Mouse (Mus musculus): ENCODE measurements around the gene Tmem243. TPM values are rescaled to one million over a fixed set of nuclear protein-coding genes. Genes with fewer than 3 reads are reported as not detected.
"Not testable (repeated sequence)": the region's sequence is repeated elsewhere in the genome, so short reads cannot be mapped to it uniquely, and the experiment has no call there.

The Tmem243 gene
- total RNA-seq, 2 experiments from 2014 or later = 8.5 to 9.6 TPM

GRCm38 (mm10) chr5:9107296-9108089 lies 7.0 kb downstream of the Tmem243 start:
- no peak for DNase-seq

DNA sequence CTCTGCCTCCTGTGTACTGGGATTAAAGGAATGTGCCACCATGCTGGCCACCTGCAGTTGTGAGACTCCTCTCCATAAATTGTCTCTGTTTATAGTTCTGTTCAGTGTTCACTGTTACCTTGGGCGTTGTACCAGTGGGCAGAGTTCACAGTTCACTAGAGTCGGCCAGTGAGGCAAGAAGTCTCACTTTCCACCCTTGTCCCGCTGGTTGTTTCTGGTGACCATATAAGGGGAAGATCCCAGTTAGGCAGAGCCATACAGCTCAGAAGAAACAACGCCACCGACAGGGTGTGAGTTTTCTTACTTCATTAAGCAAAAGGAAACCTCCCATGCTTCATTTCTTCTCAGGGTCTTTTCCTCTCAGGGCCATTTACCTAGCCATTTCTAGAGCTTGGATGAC lies 8.0 kb downstream of the Tmem243 start:
- no peak for DNase-seq

GRCm38 (mm10) chr5:9109582-9109981 lies 9.1 kb downstream of the Tmem243 start:
- DNase-seq = no peak

- no peak for DNase-seq
Observed at GRCm38 (mm10) chr5:9111285-9111684, 10.8 kb downstream of the Tmem243 start.

GRCm38 (mm10) chr5:9111759-9112158 lies 11.3 kb downstream of the Tmem243 start:
- peak in 1 of 2 experiments; percentile 31 for DNase-seq

DNA sequence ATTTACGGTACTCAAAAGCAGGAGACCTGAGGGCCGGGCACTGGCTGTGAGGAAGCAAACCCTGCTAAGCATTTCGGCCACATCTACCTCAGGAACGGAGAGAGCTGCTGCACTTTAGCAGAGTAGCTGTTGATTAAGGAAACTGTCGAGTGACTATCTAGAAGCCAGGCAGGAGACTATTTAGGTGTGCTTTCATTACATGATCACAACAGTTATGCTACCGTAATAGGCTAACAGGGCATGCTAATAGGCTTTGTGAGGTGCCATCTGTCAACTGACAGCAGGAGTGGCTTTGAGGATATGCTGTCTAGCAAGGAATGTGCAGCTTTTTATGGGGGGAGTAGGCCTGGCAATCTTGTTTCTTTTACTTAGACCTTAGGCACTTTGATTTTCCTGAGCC lies 13.7 kb downstream of the Tmem243 start:
- no peak for DNase-seq

DNA sequence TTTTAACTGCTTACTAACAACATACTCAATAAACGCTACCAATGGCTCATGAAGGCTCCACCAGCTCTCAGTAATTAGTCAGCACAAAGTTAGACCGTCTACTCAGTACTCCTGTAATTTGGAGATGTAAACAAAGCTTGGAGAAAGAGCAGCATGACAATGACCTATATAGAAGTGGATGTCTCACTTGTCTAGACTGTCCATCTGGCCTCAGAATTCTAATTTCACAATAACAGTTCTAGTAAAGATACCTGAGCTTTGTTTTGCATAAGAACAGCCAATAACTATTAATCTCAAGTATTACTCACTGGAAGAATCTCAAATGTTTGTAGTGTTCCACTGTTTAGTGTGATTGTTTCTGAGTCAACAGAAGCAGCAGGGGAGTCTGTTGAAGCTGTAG lies 23.7 kb downstream of the Tmem243 start:
- DNase-seq = no peak

GRCm38 (mm10) chr5:9128566-9128965 lies 28.1 kb downstream of the Tmem243 start:
- peak; percentile 38 to 39 for DNase-seq

GRCm38 (mm10) chr5:9131786-9132185 lies 31.3 kb downstream of the Tmem243 start:
- DNase-seq = no peak

- DNase-seq = no peak
Observed at GRCm38 (mm10) chr5:9135588-9135987, 35.1 kb downstream of the Tmem243 start.

DNA sequence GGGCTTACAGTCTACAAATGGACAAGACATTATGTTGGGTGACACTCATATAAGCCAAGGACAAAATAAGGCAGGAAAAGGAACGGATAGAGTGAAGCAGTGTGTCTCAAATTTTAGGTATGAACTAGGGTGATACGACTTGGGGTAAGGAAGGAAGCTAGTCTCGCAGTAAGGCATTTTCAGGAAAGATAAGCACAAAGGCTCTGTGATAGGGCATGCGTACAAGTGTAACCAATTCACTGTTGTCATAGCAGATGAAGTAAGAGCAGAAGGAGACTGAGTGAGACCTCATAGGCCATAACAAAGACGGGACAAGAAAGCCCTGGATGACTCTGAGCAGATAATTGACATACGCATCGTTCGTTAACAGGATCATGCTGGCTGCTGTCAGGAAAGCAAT lies 40.3 kb downstream of the Tmem243 start:
- DNase-seq = no peak

DNA sequence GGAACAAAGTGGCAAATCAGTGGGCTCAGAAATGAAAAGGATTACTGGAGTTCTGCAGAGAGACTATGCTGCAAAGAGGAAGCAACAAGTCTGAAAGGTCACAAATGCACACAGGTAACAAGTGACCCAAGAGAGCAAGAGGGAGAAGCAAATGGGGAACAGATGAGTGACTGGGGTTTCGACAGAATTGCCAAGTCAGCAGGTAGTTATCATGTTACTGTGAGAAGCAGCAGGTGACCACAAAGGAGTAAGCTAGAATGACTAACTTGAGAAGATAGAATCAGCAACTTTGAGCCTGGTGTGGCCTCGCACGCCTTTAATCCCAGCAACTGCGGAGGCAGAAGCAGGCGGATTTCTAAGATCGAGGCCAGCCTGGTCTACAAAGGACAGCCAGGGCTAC lies 41.9 kb downstream of the Tmem243 start:
- no peak for DNase-seq

DNA sequence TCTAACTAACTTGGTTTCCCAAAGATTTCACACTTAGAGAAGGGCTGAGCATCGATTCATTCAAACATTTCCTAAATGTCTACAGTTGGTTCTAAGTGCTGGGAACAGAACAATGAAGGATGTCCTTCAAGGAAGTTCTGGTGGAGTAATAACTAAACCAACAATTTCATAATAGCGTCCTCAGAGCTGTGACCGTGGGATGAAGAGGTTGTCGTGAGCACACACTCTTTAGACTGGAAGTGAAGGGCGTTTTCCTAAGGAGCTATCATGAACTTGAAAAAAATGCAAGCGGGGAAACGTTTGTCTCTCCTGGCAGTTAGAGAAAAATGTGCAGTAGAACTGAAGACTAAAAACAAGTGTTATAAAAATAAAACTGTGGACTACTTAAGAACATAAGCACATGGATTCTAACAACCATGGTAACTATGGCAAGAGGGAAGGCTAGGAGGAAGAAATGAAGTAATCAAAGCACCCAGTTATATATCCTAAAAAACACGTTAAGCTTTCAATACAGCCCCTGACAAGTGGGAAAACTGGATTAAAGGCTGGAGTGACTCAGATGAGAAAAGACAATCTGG lies 48.9 kb downstream of the Tmem243 start:
- no peak for DNase-seq

DNA sequence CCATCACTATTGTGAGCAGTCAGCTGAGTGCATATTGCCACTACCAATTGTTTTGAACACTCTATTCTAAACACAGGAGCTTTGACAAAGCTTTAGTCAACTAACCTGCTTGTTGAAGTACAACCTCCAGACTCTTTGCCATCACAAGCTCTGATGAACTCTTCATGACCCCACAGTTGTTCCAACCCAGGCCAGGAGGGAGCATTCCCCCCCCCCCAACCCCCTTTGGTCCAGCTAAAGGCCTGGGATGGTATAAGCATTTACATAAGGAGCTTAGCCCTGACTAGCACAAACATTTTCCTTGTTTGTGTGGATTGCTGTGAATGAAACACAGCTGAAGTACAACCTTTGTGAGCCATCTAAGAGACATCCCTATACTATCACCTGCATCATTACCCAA lies 56.3 kb downstream of the Tmem243 start:
- DNase-seq = no peak

DNA sequence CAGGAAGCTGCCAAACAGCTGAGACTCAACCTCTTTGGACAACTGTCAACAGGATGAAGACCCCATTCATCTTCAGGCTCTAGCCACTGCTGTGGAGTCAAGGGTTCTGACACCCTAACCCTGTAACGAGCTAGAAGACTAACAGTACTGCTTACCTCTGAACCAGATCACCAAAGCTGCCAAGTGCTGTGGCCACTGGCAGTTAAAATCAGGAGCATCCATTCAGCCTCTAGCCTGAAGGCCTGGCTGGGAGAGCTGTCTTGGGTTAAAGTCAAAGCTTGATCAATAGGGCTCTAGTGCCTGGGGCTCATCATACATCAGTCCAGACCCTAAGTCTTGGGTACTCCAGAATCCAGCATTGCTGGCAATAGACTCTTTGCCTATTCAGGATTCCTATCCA lies 56.9 kb downstream of the Tmem243 start:
- no peak for DNase-seq

DNA sequence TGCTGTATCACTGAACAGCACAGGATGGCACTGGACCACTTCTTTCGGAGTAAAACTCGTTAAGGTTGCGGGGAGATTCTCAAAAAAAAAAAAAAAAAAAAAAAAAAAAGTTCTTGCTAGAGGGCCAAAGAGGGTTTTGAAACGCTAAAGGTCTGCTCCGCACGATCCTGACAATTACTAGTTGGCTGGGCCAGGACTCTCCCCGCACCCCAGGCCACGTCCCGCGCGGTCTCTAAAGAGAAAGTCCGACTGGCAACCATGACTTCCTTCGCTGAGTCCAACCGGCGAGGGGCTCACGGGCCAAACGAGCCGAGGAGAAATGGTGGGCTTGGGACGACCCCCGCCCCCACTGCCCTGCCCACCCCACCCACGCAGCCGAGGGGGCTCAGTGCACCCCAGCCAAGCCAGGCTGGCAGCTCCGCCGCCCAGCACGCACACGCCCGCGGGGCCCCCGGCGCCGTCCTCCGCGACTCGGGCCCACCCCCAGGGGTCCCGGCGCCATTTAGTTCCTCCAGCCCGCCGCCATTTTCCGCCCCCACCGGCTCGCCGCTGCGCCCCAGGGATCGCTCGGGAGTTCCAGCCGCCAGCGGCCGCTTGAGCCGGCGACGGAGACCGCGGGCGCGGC lies 60.5 kb downstream of the Tmem243 start:
- peak in 1 of 2 experiments; percentile 26 for DNase-seq

DNA sequence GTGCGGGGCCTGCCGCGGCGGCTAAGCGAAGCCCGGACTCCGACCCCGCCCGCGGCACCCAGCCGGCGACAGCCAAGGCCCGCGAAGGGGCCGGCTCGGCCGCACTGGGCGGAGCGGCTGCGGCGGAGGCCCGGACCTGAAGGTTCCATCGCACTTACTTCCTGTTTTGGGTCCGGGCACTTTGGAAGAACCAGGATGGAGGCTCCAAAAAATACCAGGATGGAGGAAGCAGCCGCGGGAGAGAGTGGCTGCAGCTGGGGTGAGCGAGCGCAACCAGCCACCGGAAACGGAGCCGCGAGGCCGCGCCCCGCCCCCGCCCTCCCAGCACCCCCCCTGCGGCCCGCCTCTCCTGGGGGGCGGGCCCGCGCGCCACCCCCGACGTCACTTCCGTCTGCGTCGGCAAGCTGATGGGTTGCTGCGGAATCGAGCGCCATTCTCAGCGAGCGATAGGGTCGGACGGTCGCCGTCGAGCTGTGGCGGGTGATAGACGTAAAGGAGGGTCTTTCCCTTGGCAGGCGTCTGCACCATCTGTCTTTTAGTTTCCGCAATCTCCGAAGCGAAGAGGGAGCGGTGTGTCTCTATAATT lies 61.1 kb downstream of the Tmem243 start, which contains the start of gene Dmtf1:
Gene Dmtf1 (minus strand): TSS at position 321 of the 586 bp plus-strand sequence.
- peak; percentile 87 to 88 for DNase-seq

DNA sequence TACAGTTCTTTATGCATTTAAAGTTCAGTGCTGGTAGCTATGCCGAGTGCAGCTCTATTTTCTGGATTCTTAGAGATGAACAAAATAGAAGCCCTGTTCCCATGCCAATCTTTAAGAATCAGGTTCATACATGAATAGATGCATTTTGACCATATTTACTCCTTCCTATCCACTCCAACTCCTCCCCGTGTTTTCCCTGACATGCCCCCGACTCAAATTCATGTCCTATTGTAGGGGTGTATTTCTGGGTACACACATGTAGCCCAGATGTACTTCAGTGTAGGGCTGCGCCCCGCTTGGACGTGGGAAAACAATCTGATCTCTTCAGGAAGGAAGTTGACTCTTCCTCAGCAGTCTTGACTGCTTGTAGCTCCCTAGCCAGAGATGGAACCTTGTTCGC lies 61.6 kb downstream of the Tmem243 start:
- DNase-seq = no peak

DNA sequence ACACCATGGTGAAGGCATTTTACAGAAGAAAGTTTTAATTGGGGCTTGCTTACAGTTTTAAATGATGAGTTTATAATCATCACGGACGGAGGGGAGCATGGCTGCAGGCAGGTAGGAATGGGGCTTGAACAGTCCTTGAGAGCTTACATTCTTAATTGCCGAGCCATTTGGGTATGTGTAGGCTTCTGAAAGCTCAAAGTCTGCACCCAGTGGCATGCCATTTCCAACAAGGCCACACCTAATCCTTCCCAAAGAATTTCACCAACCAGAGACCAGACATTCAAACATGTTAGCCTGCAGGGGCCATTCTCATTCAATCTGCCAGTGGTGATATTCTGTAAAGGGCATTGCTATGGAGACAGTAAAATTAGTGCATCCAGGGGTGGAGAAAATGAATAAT lies 62.9 kb downstream of the Tmem243 start:
- DNase-seq = no peak

GRCm38 (mm10) chr5:9165151-9165550 lies 64.7 kb downstream of the Tmem243 start:
- not testable (repeated sequence) for DNase-seq

DNA sequence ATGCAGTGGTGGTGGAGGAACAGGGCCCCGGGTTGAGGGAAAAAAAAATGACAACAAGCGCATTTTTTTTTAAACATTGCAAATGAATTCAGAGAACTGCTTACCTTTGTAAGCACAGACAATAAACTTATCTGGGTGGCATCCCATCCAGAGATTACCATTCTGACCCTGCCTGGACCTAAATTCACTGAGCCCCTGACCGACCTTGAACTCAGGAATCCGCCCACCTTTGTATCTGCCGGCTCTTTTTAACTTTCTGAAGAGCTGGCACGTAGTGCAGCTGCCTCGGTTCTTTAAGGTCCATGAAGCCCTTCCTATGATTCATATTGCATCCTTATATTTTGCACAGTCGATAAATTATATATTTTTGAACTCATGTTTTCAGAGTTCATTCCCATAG lies 65.9 kb downstream of the Tmem243 start:
- DNase-seq = no peak

- not testable (repeated sequence) for DNase-seq
Observed at GRCm38 (mm10) chr5:9169328-9170005, 69.0 kb downstream of the Tmem243 start.

GRCm38 (mm10) chr5:9173295-9173694 lies 72.8 kb downstream of the Tmem243 start:
- no peak for DNase-seq
